Mouse (Mus musculus) kidney, embryonic 14.5 days (tissue): ENCODE results near the gene Zc3h10. TPM values are rescaled to one million over a fixed set of nuclear protein-coding genes. Genes with fewer than 3 reads are reported as not detected.

ENCODE experiments used
- ATAC-seq: fragments of 200-750 bp; cut with Nextera tagmentation; 2 replicates; pipeline ENCODE4 v1.8.0; 2017; ENCODE audit warnings: moderate number of reproducible peaks, mild to moderate bottlenecking, moderate TSS enrichment, moderate library complexity; ENCODE audit not compliant: low FRiP score, low TSS enrichment
- H3K27ac ChIP-seq: fragments of 300-500 bp; sonication (generic); 2 replicates; pipeline ENCODE4 v1.5.1; 2014; ENCODE audit warnings: low read depth, mild to moderate bottlenecking, low read length, moderate library complexity, mixed read lengths
- H3K27me3 ChIP-seq: fragments of 300-500 bp; sonication (generic); 2 replicates; pipeline ENCODE4 v1.6.1; 2014; ENCODE audit warnings: mild to moderate bottlenecking, low read length; ENCODE audit not compliant: control insufficient read depth, insufficient read depth
- H3K36me3 ChIP-seq: fragments of 300-500 bp; sonication (generic); 2 replicates; pipeline ENCODE4 v1.6.1; 2014; ENCODE audit warnings: low read length, mixed read lengths; ENCODE audit not compliant: control insufficient read depth, insufficient read depth
- H3K4me1 ChIP-seq: fragments of 300-500 bp; sonication (generic); 2 replicates; pipeline ENCODE4 v1.6.1; 2014; ENCODE audit warnings: low read length, mixed read lengths; ENCODE audit not compliant: control insufficient read depth, insufficient read depth
- H3K4me2 ChIP-seq: fragments of 300-500 bp; sonication (generic); replicated peaks from 2 replicates; pipeline ENCODE4 v1.6.1; 2014; ENCODE audit warnings: low read depth, mild to moderate bottlenecking, low read length
- H3K4me3 ChIP-seq: fragments of 300-500 bp; sonication (generic); 2 replicates; pipeline ENCODE4 v1.5.1; 2014; ENCODE audit warnings: mild to moderate bottlenecking, low read length
- H3K9ac ChIP-seq: fragments of 300-500 bp; sonication (generic); 2 replicates; pipeline ENCODE4 v1.6.1; 2014; ENCODE audit warnings: low read depth, mild to moderate bottlenecking, low read length, moderate library complexity
- H3K9me3 ChIP-seq: fragments of 300-500 bp; sonication (generic); 2 replicates; pipeline ENCODE4 v1.6.1; 2016; ENCODE audit warnings: low read length; ENCODE audit not compliant: control insufficient read depth
- WGBS: fragments of 180-500 bp; shearing (Covaris S2); extraction: QIAGEN DNeasy Blood & Tissue Kit; methylation state at CpG from one replicate; pipeline ENCODE4 v1.1.7; 2014; 5-methylcytosine and 5-hydroxymethylcytosine counted together
- polyA plus RNA-seq: library from polyadenylated mRNA; unstranded; fragments of >200 nt; fragmentation: Nextera tagmentation; extraction: Ambion mirVana; gene quantifications from 2 replicates; pipeline ENCODE4 v1.2.1, GENCODE M21; 2014

Zc3h10 gene
- polyA plus RNA-seq, 1 experiment from 2014 or later: 13.5 TPM

GRCm38 (mm10) chr10:128499116-128499671 lies 48.4 kb downstream of the Zc3h10 start:
- Histone ChIP-seq H3K27ac (peak overlapping the region; percentile 86), H3K4me1 (peaks cover 16% of the 10 kb centered on the region), H3K36me3 (no peaks in the 10 kb centered on the region), H3K4me2 (peak overlapping the region; percentile 82), H3K27me3 (no peaks in the 10 kb centered on the region), H3K9ac (peak overlapping the region; percentile 63), H3K4me3 (peak overlapping the region; percentile 54), H3K9me3 (no peaks in the 10 kb centered on the region)
- 1% methylated on average over 21 of the region's 21 CpGs for WGBS
- ATAC-seq: peak; percentile 26

GRCm38 (mm10) chr10:128498590-128498989 lies 49.0 kb downstream of the Zc3h10 start, which contains the start of gene Myl6b:
Myl6b (minus strand) TSS chr10:128498685.
- ATAC-seq: peak; percentile 92
- WGBS: under 1% methylated on average over 27 of the region's 27 CpGs
- H3K4me1 ChIP-seq: peaks cover 16% of the 10 kb centered on the region

GRCm38 (mm10) chr10:128497134-128497737 lies 50.3 kb downstream of the Zc3h10 start:
- Histone ChIP-seq H3K4me2 (no peak overlapping the region), H3K36me3 (no peaks in the 10 kb centered on the region; the same call in 1 of the 2 replicates), H3K9me3 (no peaks in the 10 kb centered on the region), H3K4me3 (no peak overlapping the region), H3K27ac (no peak overlapping the region), H3K9ac (0 out of 2 replicates have a peak overlapping the region, but pooled peaks have one; percentile 4), H3K27me3 (no peaks in the 10 kb centered on the region), H3K4me1 (peaks cover 18% of the 10 kb centered on the region)
- WGBS: 38% methylated on average over 6 of the region's 6 CpGs
- ATAC-seq: no peak

More at GRCm38 (mm10) chr10:128498590-128498989, 49.0 kb downstream of the Zc3h10 start, which contains the start of gene Myl6b:
- Histone ChIP-seq H3K36me3 (no peaks in the 10 kb centered on the region), H3K4me3 (peak within 1 kb of the TSS; percentile 54), H3K9ac (peak within 1 kb of the TSS; percentile 63), H3K27me3 (no peaks in the 10 kb centered on the region), H3K27ac (peak within 1 kb of the TSS; percentile 86), H3K9me3 (no peaks in the 10 kb centered on the region), H3K4me2 (peak within 1 kb of the TSS; percentile 82)

GRCm38 (mm10) chr10:128496509-128497077 lies 51.0 kb downstream of the Zc3h10 start:
- no peak overlapping the region for H3K4me2 ChIP-seq
- WGBS: 32% methylated on average over 6 of the region's 6 CpGs
- H3K9ac ChIP-seq: no peak overlapping the region
- no peaks in the 10 kb centered on the region for H3K27me3 ChIP-seq
- peaks cover 3% of the 10 kb centered on the region; the same call in 1 of the 2 replicates for H3K36me3 ChIP-seq
- H3K9me3 ChIP-seq: no peaks in the 10 kb centered on the region
- H3K4me1 ChIP-seq: peaks cover 23% of the 10 kb centered on the region
- no peak for ATAC-seq
- H3K4me3 ChIP-seq: no peak overlapping the region
- H3K27ac ChIP-seq: no peak overlapping the region

- no peaks in the 10 kb centered on the region for H3K27me3 ChIP-seq
- peaks cover 30% of the 10 kb centered on the region for H3K4me1 ChIP-seq
- H3K27ac ChIP-seq: no peak overlapping the region
- 63% methylated on average over 4 of the region's 4 CpGs for WGBS
- H3K4me2 ChIP-seq: no peak overlapping the region
- H3K9ac ChIP-seq: no peak overlapping the region
- no peaks in the 10 kb centered on the region for H3K9me3 ChIP-seq
- H3K4me3 ChIP-seq: no peak overlapping the region
- ATAC-seq: no peak
- H3K36me3 ChIP-seq: peaks cover 9% of the 10 kb centered on the region
These were observed 51.7 kb downstream of the Zc3h10 start for GRCm38 (mm10) chr10:128495903-128496302.

- peaks cover 30% of the 10 kb centered on the region for H3K4me1 ChIP-seq
- no peak for ATAC-seq
- peak overlapping the region; percentile 87; the same call in 1 of the 2 replicates for H3K4me2 ChIP-seq
- WGBS: 75% methylated on average over 2 of the region's 2 CpGs
- no peak overlapping the region for H3K9ac ChIP-seq
- H3K27ac ChIP-seq: no peak overlapping the region
- no peaks in the 10 kb centered on the region for H3K9me3 ChIP-seq
- H3K36me3 ChIP-seq: peaks cover 16% of the 10 kb centered on the region
- no peak overlapping the region for H3K4me3 ChIP-seq
- no peaks in the 10 kb centered on the region for H3K27me3 ChIP-seq
These were observed 52.3 kb downstream of the Zc3h10 start for GRCm38 (mm10) chr10:128495270-128495669.

GRCm38 (mm10) chr10:128494667-128495245 lies 52.8 kb downstream of the Zc3h10 start:
- Histone ChIP-seq H3K27ac (peak overlapping the region; percentile 69; the same call in 1 of the 2 replicates), H3K36me3 (peaks cover 21% of the 10 kb centered on the region), H3K27me3 (no peaks in the 10 kb centered on the region), H3K9me3 (no peaks in the 10 kb centered on the region), H3K4me2 (peak overlapping the region; percentile 87), H3K4me3 (peak overlapping the region; percentile 80), H3K4me1 (peaks cover 30% of the 10 kb centered on the region), H3K9ac (peak overlapping the region; percentile 85)
- no peak for ATAC-seq
- WGBS: 58% methylated on average over 11 of the region's 11 CpGs

GRCm38 (mm10) chr10:128493695-128494666 lies 53.6 kb downstream of the Zc3h10 start, which contains the start of gene Myl6:
Myl6 (minus strand) TSS chr10:128494145.
- peak within 1 kb of the TSS; percentile 87 for H3K4me2 ChIP-seq
- ATAC-seq: peak; percentile 92
- H3K36me3 ChIP-seq: peaks cover 29% of the 10 kb centered on the region
- under 1% methylated on average over 45 of the region's 45 CpGs for WGBS
- H3K9me3 ChIP-seq: no peaks in the 10 kb centered on the region
- peak within 1 kb of the TSS; percentile 93 for H3K27ac ChIP-seq
- peak within 1 kb of the TSS; percentile 80 for H3K4me3 ChIP-seq
- peak within 1 kb of the TSS; percentile 85 for H3K9ac ChIP-seq
- no peaks in the 10 kb centered on the region for H3K27me3 ChIP-seq
- peaks cover 30% of the 10 kb centered on the region for H3K4me1 ChIP-seq
